Mouse (Mus musculus): ENCODE results near the gene Cyb561d2.

DNA sequence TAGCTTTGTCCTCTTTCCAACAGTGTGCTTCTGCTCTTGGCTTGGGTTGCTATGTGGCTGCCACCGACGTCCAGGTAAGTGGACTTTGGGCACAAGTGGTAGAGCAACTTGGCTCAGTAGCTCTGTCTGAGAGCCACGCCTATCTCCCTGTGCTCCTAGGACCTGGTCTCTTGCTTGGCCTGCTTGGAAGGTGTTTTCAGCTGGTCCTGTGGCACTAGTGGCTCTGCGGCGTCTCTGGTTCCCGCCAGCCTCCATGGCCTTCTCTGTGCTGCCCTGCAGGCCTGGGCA is 48.7 kb upstream of the Cyb561d2 start:
- TF ChIP-seq CTCF (IDR thresholded peaks at IDR 0.05; ENCODE audit: extremely low read depth, insufficient read length, insufficient replicate concordance, low read depth, low read length) (no peak), POLR2A (IDR thresholded peaks at IDR 0.05; ENCODE audit: low read depth, low read length) (peak; percentile 36; the same call in 1 of the 2 replicates)
